Mouse (Mus musculus) testis, adult 2 months (tissue): Measurements from ENCODE around the gene Dcps.

Experiments used
- CTCF ChIP-seq: fragments of 200-500 bp; IDR thresholded peaks from 2 replicates; pipeline ENCODE4 v1.5.1; 2012; ENCODE audit warnings: low read depth, mild to moderate bottlenecking, inconsistent platforms, low read length, moderate library complexity; ENCODE audit not compliant: control insufficient read depth, insufficient read depth, insufficient replicate concordance
- POLR2A ChIP-seq: fragments of 200-500 bp; IDR thresholded peaks from 2 replicates; pipeline ENCODE4 v1.6.1; 2012; ENCODE audit warnings: low read depth, mild to moderate bottlenecking, inconsistent platforms, low read length, moderate library complexity; ENCODE audit not compliant: control insufficient read depth

DNA sequence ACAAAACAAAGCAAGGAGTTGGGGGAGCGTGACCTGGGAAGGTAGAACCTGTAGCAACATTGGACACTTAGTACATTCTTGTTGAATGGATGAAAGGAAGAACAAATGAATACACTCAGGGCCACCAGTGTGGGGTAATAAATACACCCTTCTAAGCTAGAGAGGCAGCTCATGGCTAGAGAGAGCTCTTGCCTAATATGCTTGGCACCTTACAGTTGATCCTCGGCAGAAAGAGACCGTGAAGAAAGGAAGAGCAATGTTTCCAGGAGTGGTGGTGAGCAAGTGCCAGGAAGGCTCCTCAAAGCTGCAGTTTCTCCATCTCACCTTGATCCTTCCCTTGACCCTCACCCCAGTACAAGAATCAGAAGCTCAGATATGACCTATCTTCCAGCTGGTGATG, 47.3 kb downstream of the Dcps start:
- no peak for TF ChIP-seq CTCF
- TF ChIP-seq POLR2A = no peak
